Mouse (Mus musculus) hindbrain, postnatal 0 days (tissue): Measurements from ENCODE around the gene Plxnb3. TPM values are rescaled to one million over a fixed set of nuclear protein-coding genes. Genes with fewer than 3 reads are reported as not detected.

ENCODE experiments used
- ATAC-seq: fragments of 200-750 bp; cut with Nextera tagmentation; 2 replicates; pipeline ENCODE4 v1.8.0; 2017; ENCODE audit warnings: mild to moderate bottlenecking, moderate TSS enrichment, moderate library complexity
- DNase-seq: peaks from one replicate; pipeline ENCODE4 v3.0.0-alpha.2; 2015; ENCODE audit warnings: low spot score
- H3K27ac ChIP-seq: fragments of 300-500 bp; sonication (generic); 2 replicates; pipeline ENCODE4 v1.5.1; 2014; ENCODE audit warnings: mild to moderate bottlenecking
- H3K27me3 ChIP-seq: fragments of 300-500 bp; sonication (generic); 2 replicates; pipeline ENCODE4 v1.6.1; 2014; ENCODE audit warnings: low read length, mixed read lengths; ENCODE audit not compliant: insufficient read depth
- H3K36me3 ChIP-seq: fragments of 300-500 bp; sonication (generic); 2 replicates; pipeline ENCODE4 v1.6.1; 2014; ENCODE audit warnings: low read length, mixed read lengths; ENCODE audit not compliant: insufficient read depth
- H3K4me1 ChIP-seq: fragments of 300-500 bp; sonication (generic); 2 replicates; pipeline ENCODE4 v1.6.1; 2014; ENCODE audit warnings: antibody characterized with exemption, low read length, mixed read lengths; ENCODE audit not compliant: insufficient read depth
- H3K4me2 ChIP-seq: fragments of 300-500 bp; sonication (generic); 2 replicates; pipeline ENCODE4 v1.6.1; 2014; ENCODE audit warnings: low read depth, mild to moderate bottlenecking, low read length, moderate library complexity, mixed read lengths
- H3K4me3 ChIP-seq: fragments of 300-500 bp; sonication (generic); 2 replicates; pipeline ENCODE4 v1.5.1; 2014; ENCODE audit warnings: low read length
- H3K9ac ChIP-seq: fragments of 300-500 bp; sonication (generic); replicated peaks from 2 replicates; pipeline ENCODE4 v1.6.1; 2014; ENCODE audit warnings: mild to moderate bottlenecking, low read length, moderate library complexity, mixed read lengths
- H3K9me3 ChIP-seq: fragments of 300-500 bp; sonication (generic); 2 replicates; pipeline ENCODE4 v1.6.1; 2016; ENCODE audit warnings: low read length, mixed read lengths
- CTCF ChIP-seq: IDR thresholded peaks from 2 replicates; pipeline ENCODE4 v1.5.1; 2016; ENCODE audit warnings: antibody characterized with exemption, control low read depth, low read depth
- WGBS: fragments of 180-500 bp; shearing (Covaris S2); extraction: QIAGEN DNeasy Blood & Tissue Kit; methylation state at CpG from one replicate; pipeline ENCODE4 v1.1.7; 2014; 5-methylcytosine and 5-hydroxymethylcytosine counted together
- polyA plus RNA-seq: library from polyadenylated mRNA; unstranded; fragments of >200 nt; fragmentation: Nextera tagmentation; extraction: Ambion mirVana; gene quantifications from 2 replicates; pipeline ENCODE4 v1.2.1, GENCODE M21; 2015
- total RNA-seq: library from RNA; depleted of rRNA; stranded (reverse); fragments of >200 nt; gene quantifications from 2 replicates; pipeline ENCODE4 v1.2.3, GENCODE M21; 2014; rRNA removed

The Plxnb3 gene
- total and polyA plus RNA-seq, 2 experiments from 2014 or later, result 1.8 to 13.6 TPM

- H3K9me3 ChIP-seq, result no peaks in the 10 kb centered on the region
- ATAC-seq (no peak), DNase-seq (no peak)
- H3K27ac ChIP-seq, result no peak overlapping the region
- no peaks in the 10 kb centered on the region for H3K4me1 ChIP-seq
- no peak overlapping the region for H3K4me3 ChIP-seq
- H3K36me3 ChIP-seq, result no peaks in the 10 kb centered on the region
- H3K9ac ChIP-seq, result no peak overlapping the region
- H3K27me3 ChIP-seq, result no peaks in the 10 kb centered on the region
- 86% methylated on average over 2 of the region's 2 CpGs for WGBS
- H3K4me2 ChIP-seq, result no peak overlapping the region
- no peak for TF ChIP-seq CTCF
Measured at GRCm38 (mm10) chrX:73797511-73797910, 40.6 kb downstream of the Plxnb3 start.

GRCm38 (mm10) chrX:73798502-73798901 lies 41.6 kb downstream of the Plxnb3 start:
- Histone ChIP-seq H3K4me1 (no peaks in the 10 kb centered on the region), H3K27ac (no peak overlapping the region), H3K27me3 (no peaks in the 10 kb centered on the region), H3K4me3 (no peak overlapping the region), H3K9me3 (no peaks in the 10 kb centered on the region), H3K36me3 (no peaks in the 10 kb centered on the region), H3K9ac (no peak overlapping the region), H3K4me2 (no peak overlapping the region)
- 45% methylated on average over 9 of the region's 9 CpGs for WGBS
- peak; percentile 60 for DNase-seq
- TF ChIP-seq CTCF, result peak; percentile 80
- ATAC-seq, result peak; percentile 85

GRCm38 (mm10) chrX:73805814-73806213 lies 48.9 kb downstream of the Plxnb3 start:
- Histone ChIP-seq H3K27me3 (no peaks in the 10 kb centered on the region), H3K9ac (no peak overlapping the region), H3K27ac (no peak overlapping the region), H3K9me3 (no peaks in the 10 kb centered on the region), H3K4me3 (no peak overlapping the region), H3K4me2 (no peak overlapping the region), H3K4me1 (no peaks in the 10 kb centered on the region), H3K36me3 (no peaks in the 10 kb centered on the region)
- DNase-seq, result peak; percentile 19
- ATAC-seq, result no peak
- WGBS, result 77% methylated on average over 1 of the region's 1 CpGs
- TF ChIP-seq CTCF, result no peak

- no peaks in the 10 kb centered on the region for H3K36me3 ChIP-seq
- WGBS, result 20% methylated on average over 14 of the region's 14 CpGs
- H3K9me3 ChIP-seq, result no peaks in the 10 kb centered on the region
- no peak for TF ChIP-seq CTCF
- H3K4me2 ChIP-seq, result peak overlapping the region; percentile 48
- peak; percentile 68 for ATAC-seq
- no peaks in the 10 kb centered on the region for H3K4me1 ChIP-seq
- peak; percentile 42 for DNase-seq
- H3K27me3 ChIP-seq, result no peaks in the 10 kb centered on the region
- H3K9ac ChIP-seq, result peak overlapping the region; percentile 40; the same call in 1 of the 2 replicates
- peak overlapping the region; percentile 58; the same call in 1 of the 2 replicates for H3K27ac ChIP-seq
- peak overlapping the region; percentile 17 for H3K4me3 ChIP-seq
Measured at GRCm38 (mm10) chrX:73815072-73815471, 58.2 kb downstream of the Plxnb3 start.

GRCm38 (mm10) chrX:73816596-73817314 lies 59.9 kb downstream of the Plxnb3 start:
- Histone ChIP-seq H3K9me3 (no peaks in the 10 kb centered on the region), H3K4me1 (no peaks in the 10 kb centered on the region), H3K4me3 (no peak overlapping the region), H3K36me3 (no peaks in the 10 kb centered on the region), H3K27ac (no peak overlapping the region), H3K9ac (no peak overlapping the region), H3K27me3 (no peaks in the 10 kb centered on the region), H3K4me2 (no peak overlapping the region)
- DNase-seq (no peak), ATAC-seq (no peak)
- no peak for TF ChIP-seq CTCF
- 57% methylated on average over 3 of the region's 3 CpGs for WGBS

Other genes starting within 250 kb of the Plxnb3 start
- gene Dusp9, start 117.7 kb upstream of the Plxnb3 start, total RNA-seq, result 2.3 and 3.3 TPM in 2 replicates
- gene Dusp9, start 117.7 kb upstream of the Plxnb3 start, polyA plus RNA-seq, result 1.1 and 1.3 TPM in 2 replicates
- gene Pnck, start 97.0 kb upstream of the Plxnb3 start, total RNA-seq, result 109 and 116 TPM in 2 replicates
- 145 and 149 TPM in 2 replicates for gene Pnck, start 97.0 kb upstream of the Plxnb3 start, polyA plus RNA-seq
- 60.6 and 61.1 TPM in 2 replicates for gene Slc6a8, start 83.9 kb upstream of the Plxnb3 start, total RNA-seq
- gene Slc6a8, start 83.9 kb upstream of the Plxnb3 start, polyA plus RNA-seq, result 7.6 and 8.2 TPM in 2 replicates
- 50.1 and 50.6 TPM in 2 replicates for gene Bcap31, start 40.9 kb upstream of the Plxnb3 start, total RNA-seq
- 150 and 157 TPM in 2 replicates for gene Bcap31, start 40.9 kb upstream of the Plxnb3 start, polyA plus RNA-seq
- gene Abcd1, start 40.5 kb upstream of the Plxnb3 start, total RNA-seq, result 16.6 and 18.0 TPM in 2 replicates
- 8.4 and 8.5 TPM in 2 replicates for gene Abcd1, start 40.5 kb upstream of the Plxnb3 start, polyA plus RNA-seq
- 1.8 and 2.1 TPM in 2 replicates for gene Srpk3, start 17.3 kb downstream of the Plxnb3 start, total RNA-seq
- 2.7 and 2.9 TPM in 2 replicates for gene Srpk3, start 17.3 kb downstream of the Plxnb3 start, polyA plus RNA-seq
- 238 and 257 TPM in 2 replicates for gene Idh3g, start 29.8 kb downstream of the Plxnb3 start, total RNA-seq
- 244 and 248 TPM in 2 replicates for gene Idh3g, start 29.8 kb downstream of the Plxnb3 start, polyA plus RNA-seq
- 89.0 and 144 TPM in 2 replicates for gene Ssr4, start 29.9 kb downstream of the Plxnb3 start, total RNA-seq
- 196 and 199 TPM in 2 replicates for gene Ssr4, start 29.9 kb downstream of the Plxnb3 start, polyA plus RNA-seq
- 137 and 159 TPM in 2 replicates for gene Pdzd4, start 67.9 kb downstream of the Plxnb3 start, total RNA-seq
- 3.4 and 3.5 TPM in 2 replicates for gene Pdzd4, start 67.9 kb downstream of the Plxnb3 start, polyA plus RNA-seq
- not detected in 2 replicates for gene Avpr2, start 135.0 kb downstream of the Plxnb3 start, total RNA-seq
- gene Avpr2, start 135.0 kb downstream of the Plxnb3 start, polyA plus RNA-seq, result not detected in 2 replicates
- 237 and 269 TPM in 2 replicates for gene L1cam, start 139.0 kb downstream of the Plxnb3 start, total RNA-seq
- gene L1cam, start 139.0 kb downstream of the Plxnb3 start, polyA plus RNA-seq, result 57.4 and 73.8 TPM in 2 replicates
- gene Arhgap4, start 164.8 kb downstream of the Plxnb3 start, total RNA-seq, result 7.0 and 7.1 TPM in 2 replicates
- 1.6 and 1.7 TPM in 2 replicates for gene Arhgap4, start 164.8 kb downstream of the Plxnb3 start, polyA plus RNA-seq
- gene Naa10, start 164.9 kb downstream of the Plxnb3 start, total RNA-seq, result 70.7 and 79.2 TPM in 2 replicates
- 102 and 104 TPM in 2 replicates for gene Naa10, start 164.9 kb downstream of the Plxnb3 start, polyA plus RNA-seq
- gene Renbp, start 173.8 kb downstream of the Plxnb3 start, total RNA-seq, result 5.5 and 6.3 TPM in 2 replicates
- gene Renbp, start 173.8 kb downstream of the Plxnb3 start, polyA plus RNA-seq, result 15.2 and 16.5 TPM in 2 replicates
- gene Hcfc1, start 209.3 kb downstream of the Plxnb3 start, total RNA-seq, result 114 and 133 TPM in 2 replicates
- gene Hcfc1, start 209.3 kb downstream of the Plxnb3 start, polyA plus RNA-seq, result 27.3 and 34.9 TPM in 2 replicates